Mouse (Mus musculus): ENCODE measurements around the gene Hcfc1. TPM values are rescaled to one million over a fixed set of nuclear protein-coding genes. Genes with fewer than 3 reads are reported as not detected.

The Hcfc1 gene
- polyA plus RNA-seq, 1 experiment = 43.0 TPM

GRCm38 (mm10) chrX:73931871-73932270, 34.3 kb downstream of the Hcfc1 start:
- 70% methylated on average over 2 of the region's 2 CpGs for WGBS
- no peaks in the 10 kb centered on the region for H3K4me1 ChIP-seq (ENCODE audit: control insufficient read depth, insufficient read depth, low read length)
- no peak for DNase-seq
- no peaks in the 10 kb centered on the region for H3K27me3 ChIP-seq (ENCODE audit: control insufficient read depth, insufficient read depth, low read length)
- no peak overlapping the region for H3K27ac ChIP-seq (ENCODE audit: insufficient read depth, low read length)
- TF ChIP-seq POLR2A (IDR thresholded peaks at IDR 0.05; ENCODE audit: borderline replicate concordance, insufficient read depth, low read length) (no peak), CTCF (IDR thresholded peaks at IDR 0.05; ENCODE audit: borderline replicate concordance, insufficient read depth, low read depth, low read length) (no peak)
- H3K4me3 ChIP-seq (replicated peaks; ENCODE audit: insufficient read depth, low read depth, low read length) = no peak overlapping the region

GRCm38 (mm10) chrX:73930402-73931062, 35.6 kb downstream of the Hcfc1 start, which contains the start of gene Renbp:
Renbp (minus strand) TSS chrX:73930850.
- TF ChIP-seq CTCF (IDR thresholded peaks at IDR 0.05; ENCODE audit: borderline replicate concordance, insufficient read depth, low read depth, low read length) = no peak
- H3K4me3 ChIP-seq (replicated peaks; ENCODE audit: insufficient read depth, low read depth, low read length) = no peak within 1 kb of the TSS
- DNase-seq = no peak
- H3K27ac ChIP-seq (ENCODE audit: insufficient read depth, low read length) = no peak within 1 kb of the TSS
- no peaks in the 10 kb centered on the region for H3K4me1 ChIP-seq (ENCODE audit: control insufficient read depth, insufficient read depth, low read length)
- H3K27me3 ChIP-seq (ENCODE audit: control insufficient read depth, insufficient read depth, low read length) = no peaks in the 10 kb centered on the region
- WGBS = 34% methylated on average over 17 of the region's 17 CpGs

GRCm38 (mm10) chrX:73922550-73922882, 43.6 kb downstream of the Hcfc1 start:
- 68% methylated on average over 8 of the region's 8 CpGs for WGBS

GRCm38 (mm10) chrX:73921823-73922549, 44.2 kb downstream of the Hcfc1 start, which contains the start of the genes Arhgap4 and Naa10:
Arhgap4 (minus strand) TSS chrX:73921870.
Naa10 (minus strand) TSS chrX:73921944.
- WGBS = 8% methylated on average over 42 of the region's 43 CpGs
- H3K4me1 ChIP-seq (ENCODE audit: control insufficient read depth, insufficient read depth, low read length) = 0 out of 2 replicates have a peak, but pooled peaks cover 2% of the 10 kb centered on the region
- DNase-seq = peak; percentile 92
- peak within 1 kb of the TSS; percentile 79 for H3K27ac ChIP-seq (ENCODE audit: insufficient read depth, low read length)
- peak within 1 kb of the TSS; percentile 69 for H3K4me3 ChIP-seq (replicated peaks; ENCODE audit: insufficient read depth, low read depth, low read length)
- TF ChIP-seq POLR2A (IDR thresholded peaks at IDR 0.05; ENCODE audit: borderline replicate concordance, insufficient read depth, low read length) = peak; percentile 52
- no peak for TF ChIP-seq CTCF (IDR thresholded peaks at IDR 0.05; ENCODE audit: borderline replicate concordance, insufficient read depth, low read depth, low read length)
- H3K27me3 ChIP-seq (ENCODE audit: control insufficient read depth, insufficient read depth, low read length) = no peaks in the 10 kb centered on the region

More at GRCm38 (mm10) chrX:73922550-73922882, 43.6 kb downstream of the Hcfc1 start:
- DNase-seq = no peak
- peak overlapping the region; percentile 62; the same call in 1 of the 2 replicates for H3K27ac ChIP-seq (ENCODE audit: insufficient read depth, low read length)
- 0 out of 2 replicates have a peak, but pooled peaks cover 2% of the 10 kb centered on the region for H3K4me1 ChIP-seq (ENCODE audit: control insufficient read depth, insufficient read depth, low read length)
- TF ChIP-seq CTCF (IDR thresholded peaks at IDR 0.05; ENCODE audit: borderline replicate concordance, insufficient read depth, low read depth, low read length) = no peak
- TF ChIP-seq POLR2A (IDR thresholded peaks at IDR 0.05; ENCODE audit: borderline replicate concordance, insufficient read depth, low read length) = no peak
- no peaks in the 10 kb centered on the region for H3K27me3 ChIP-seq (ENCODE audit: control insufficient read depth, insufficient read depth, low read length)
- H3K4me3 ChIP-seq (replicated peaks; ENCODE audit: insufficient read depth, low read depth, low read length) = peak overlapping the region; percentile 69

- Histone ChIP-seq H3K27ac (ENCODE audit: insufficient read depth, low read length) (peak overlapping the region; percentile 79), H3K4me1 (ENCODE audit: control insufficient read depth, insufficient read depth, low read length) (0 out of 2 replicates have a peak, but pooled peaks cover 2% of the 10 kb centered on the region), H3K4me3 (replicated peaks; ENCODE audit: insufficient read depth, low read depth, low read length) (peak overlapping the region; percentile 69), H3K27me3 (ENCODE audit: control insufficient read depth, insufficient read depth, low read length) (no peaks in the 10 kb centered on the region)
- no peak for DNase-seq
- no peak for TF ChIP-seq CTCF (IDR thresholded peaks at IDR 0.05; ENCODE audit: borderline replicate concordance, insufficient read depth, low read depth, low read length)
- TF ChIP-seq POLR2A (IDR thresholded peaks at IDR 0.05; ENCODE audit: borderline replicate concordance, insufficient read depth, low read length) = no peak
- 3% methylated on average over 34 of the region's 34 CpGs for WGBS
These were observed 44.8 kb downstream of the Hcfc1 start for GRCm38 (mm10) chrX:73921285-73921822.

- no peaks in the 10 kb centered on the region for H3K27me3 ChIP-seq (ENCODE audit: control insufficient read depth, insufficient read depth, low read length)
- H3K4me3 ChIP-seq (replicated peaks; ENCODE audit: insufficient read depth, low read depth, low read length) = no peak overlapping the region
- H3K27ac ChIP-seq (ENCODE audit: insufficient read depth, low read length) = no peak overlapping the region
- 74% methylated on average over 5 of the region's 5 CpGs for WGBS
- H3K4me1 ChIP-seq (ENCODE audit: control insufficient read depth, insufficient read depth, low read length) = 0 out of 2 replicates have a peak, but pooled peaks cover 2% of the 10 kb centered on the region
- TF ChIP-seq POLR2A (IDR thresholded peaks at IDR 0.05; ENCODE audit: borderline replicate concordance, insufficient read depth, low read length) (no peak), CTCF (IDR thresholded peaks at IDR 0.05; ENCODE audit: borderline replicate concordance, insufficient read depth, low read depth, low read length) (no peak)
- DNase-seq = no peak
These were observed 47.5 kb downstream of the Hcfc1 start for GRCm38 (mm10) chrX:73918631-73919030.

- Histone ChIP-seq H3K4me3 (replicated peaks; ENCODE audit: insufficient read depth, low read depth, low read length) (no peak overlapping the region), H3K27me3 (ENCODE audit: control insufficient read depth, insufficient read depth, low read length) (no peaks in the 10 kb centered on the region), H3K27ac (ENCODE audit: insufficient read depth, low read length) (no peak overlapping the region), H3K4me1 (ENCODE audit: control insufficient read depth, insufficient read depth, low read length) (0 out of 2 replicates have a peak, but pooled peaks cover 2% of the 10 kb centered on the region)
- no peak for DNase-seq
- 60% methylated on average over 8 of the region's 8 CpGs for WGBS
- TF ChIP-seq CTCF (IDR thresholded peaks at IDR 0.05; ENCODE audit: borderline replicate concordance, insufficient read depth, low read depth, low read length) (no peak), POLR2A (IDR thresholded peaks at IDR 0.05; ENCODE audit: borderline replicate concordance, insufficient read depth, low read length) (no peak)
These were observed 49.2 kb downstream of the Hcfc1 start for GRCm38 (mm10) chrX:73916945-73917344.
